In the genomic region with DNA sequence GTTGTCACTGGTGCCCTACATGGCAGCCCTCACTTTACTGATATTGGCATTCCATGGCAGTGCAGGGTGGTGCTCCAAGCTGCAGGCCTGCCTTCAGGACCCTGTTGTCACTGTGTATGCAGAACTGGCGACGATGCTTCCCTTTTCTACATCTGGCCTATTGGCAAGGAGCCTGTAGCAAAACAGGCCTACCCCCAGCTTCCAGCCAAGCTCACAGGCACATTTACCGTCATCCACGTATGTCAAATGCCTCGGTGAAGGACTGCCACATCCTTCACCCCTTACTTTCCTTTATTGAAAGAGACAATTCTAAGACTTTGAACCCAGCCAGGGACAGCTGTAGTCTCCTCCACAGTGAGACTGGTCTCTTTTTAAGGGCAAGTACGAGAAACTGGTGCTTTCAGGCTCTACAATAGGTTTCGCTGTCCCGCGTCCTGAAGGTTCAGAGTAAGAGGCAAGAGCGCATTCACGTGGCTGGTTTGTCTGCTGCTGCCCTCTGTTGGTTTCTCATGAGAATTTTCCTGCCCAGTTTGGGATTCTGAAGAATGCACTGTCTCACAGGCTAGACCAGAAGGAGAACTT, we compare ENCODE assay signal across 9 mouse cellular contexts.
A peak's percentile ranks its signal among the peaks of the same experiment; 100 is the strongest.
DNase-seq lines count a peak whose midpoint lies in the region; ATAC-seq and TF ChIP-seq lines count a peak whose summit lies in the region.
"Had no signal": no experiment of that assay in that cellular context is flagged by ENCODE, and none has a peak within 500 bp of the region (broad histone marks: within the 10 kb centered on the region; RNA-seq: fewer than 3 reads in every experiment).

No protein-coding gene starts in this region.

- H3K4me2 ChIP-seq in liver, embryonic 12.5 days: no peak overlapping the region

- H3K27me3 ChIP-seq in liver, embryonic 12.5 days (replicated peaks): no peaks in the 10 kb centered on the region
- no peaks in the 10 kb centered on the region for H3K27me3 ChIP-seq in kidney, adult 2 months (replicated peaks; ENCODE audit: control insufficient read depth, insufficient read depth, low read length)
- no peaks in the 10 kb centered on the region; the same call in 1 of the 2 replicates for H3K27me3 ChIP-seq in limb, embryonic 10.5 days (ENCODE audit: low read depth, poor library complexity, severe bottlenecking)

- no peaks in the 10 kb centered on the region for H3K36me3 ChIP-seq in liver, embryonic 12.5 days
- no peaks in the 10 kb centered on the region for H3K36me3 ChIP-seq in kidney, adult 2 months (ENCODE audit: control insufficient read depth, insufficient read depth, low read length)
- no peaks in the 10 kb centered on the region for H3K36me3 ChIP-seq in limb, embryonic 10.5 days
- H3K36me3 ChIP-seq: G1E had no signal

- no peak for TF ChIP-seq POLR2A in kidney, adult 2 months (IDR thresholded peaks at IDR 0.05; ENCODE audit: low read depth, low read length)

- no peaks in the 10 kb centered on the region for H3K9me3 ChIP-seq in liver, embryonic 12.5 days (replicated peaks)
- H3K9me3 ChIP-seq in limb, embryonic 10.5 days (replicated peaks): no peaks in the 10 kb centered on the region
- H3K9me3 ChIP-seq: G1E had no signal

- peak; percentile 37 for DNase-seq in liver
- peak; percentile 62 for DNase-seq in cerebellum, adult 9-10 months
- DNase-seq in kidney, adult 2 months: peak; percentile 45
- DNase-seq in limb, embryonic 10.5 days (ENCODE audit: low spot score): peak; percentile 75
- DNase-seq in neural tube, embryonic 10.5 days (ENCODE audit: extremely low spot score, low spot score): peak; percentile 68
- DNase-seq in spleen, postnatal 14 days (ENCODE audit: low spot score in 2 of 2): no peak

- H3K9ac ChIP-seq in liver, embryonic 12.5 days: no peak overlapping the region

- WGBS in liver, embryonic 12.5 days (ENCODE audit: insufficient replicate concordance): 16% methylated on average over 11 of the region's 11 CpGs
- WGBS in kidney, adult 2 months: 12% methylated on average over 11 of the region's 11 CpGs
- WGBS in limb, embryonic 10.5 days: 17% methylated on average over 11 of the region's 11 CpGs

- peak; percentile 64 for TF ChIP-seq CTCF in kidney, adult 2 months (conservative IDR thresholded peaks at IDR 0.05; ENCODE audit: insufficient read depth, insufficient read length, low read depth, low read length)

- no peak for ATAC-seq in liver, embryonic 12.5 days
- ATAC-seq in frontal cortex, adult (ENCODE audit: low TSS enrichment): peak; percentile 79

- H3K4me3 ChIP-seq in liver, embryonic 12.5 days: no peak overlapping the region
- H3K4me3 ChIP-seq in kidney, adult 2 months (ENCODE audit: insufficient read depth, low read depth, low read length): no peak overlapping the region
- H3K4me3 ChIP-seq in limb, embryonic 10.5 days: no peak overlapping the region

- H3K27ac ChIP-seq in liver, embryonic 12.5 days: no peak overlapping the region
- no peak overlapping the region for H3K27ac ChIP-seq in kidney, adult 2 months (ENCODE audit: insufficient read depth, low read depth, low read length)
- H3K27ac ChIP-seq in limb, embryonic 10.5 days: no peak overlapping the region

- no peaks in the 10 kb centered on the region for H3K4me1 ChIP-seq in liver, embryonic 12.5 days
- no peaks in the 10 kb centered on the region for H3K4me1 ChIP-seq in kidney, adult 2 months (ENCODE audit: control insufficient read depth, insufficient read depth, low read length)
- H3K4me1 ChIP-seq in limb, embryonic 10.5 days: no peaks in the 10 kb centered on the region

Comparison
In these comparisons a context has a peak if more than half of its experiments do, and no peak if none do; other contexts are left out.
1. DNase-seq: peak in liver (single experiment), cerebellum, adult 9-10 months (single experiment), kidney, adult 2 months (single experiment), limb, embryonic 10.5 days (single experiment) and neural tube, embryonic 10.5 days (single experiment); none in spleen, postnatal 14 days (0 of 2).